Mouse (Mus musculus): Measurements from ENCODE around the gene Dut.

The Dut gene

GRCm38 (mm10) chr2:125247108-125247961 lies at the start of gene Dut:
TSS of gene Dut (plus strand) at chr2:125247190.
- in situ Hi-C loops (cut with MboI; ENCODE audit: low sequenced_read_pairs): no loop called here

GRCm38 (mm10) chr2:125208894-125209596 lies 37.9 kb upstream of the Dut start:
- in situ Hi-C loops (cut with MboI; ENCODE audit: low sequenced_read_pairs): loop anchor here (25.0 kb wide), 1 partner anchor 1897 kb away; no protein-coding TSS in a partner anchor

GRCm38 (mm10) chr2:125211831-125212510 lies 35.0 kb upstream of the Dut start:
- in situ Hi-C loops (cut with MboI; ENCODE audit: low sequenced_read_pairs): loop anchor here (25.0 kb wide), 1 partner anchor 1900 kb away; no protein-coding TSS in a partner anchor

- in situ Hi-C loops (cut with MboI; ENCODE audit: low sequenced_read_pairs): loop anchor here (25.0 kb wide), 1 partner anchor 1902 kb away; no protein-coding TSS in a partner anchor
Measured at GRCm38 (mm10) chr2:125214592-125214991, 32.4 kb upstream of the Dut start.

GRCm38 (mm10) chr2:125217286-125217685 lies 29.7 kb upstream of the Dut start:
- in situ Hi-C loops (cut with MboI; ENCODE audit: low sequenced_read_pairs): loop anchor here (25.0 kb wide), 1 partner anchor 1905 kb away; no protein-coding TSS in a partner anchor

- in situ Hi-C loops (cut with MboI; ENCODE audit: low sequenced_read_pairs): loop anchor here (25.0 kb wide), 1 partner anchor 1906 kb away; no protein-coding TSS in a partner anchor
Measured at GRCm38 (mm10) chr2:125218566-125218965, 28.4 kb upstream of the Dut start.

- in situ Hi-C loops (cut with MboI; ENCODE audit: low sequenced_read_pairs): loop anchor here (25.0 kb wide), 1 partner anchor 1907 kb away; no protein-coding TSS in a partner anchor
Measured at GRCm38 (mm10) chr2:125219268-125219667, 27.7 kb upstream of the Dut start.

- in situ Hi-C loops (cut with MboI; ENCODE audit: low sequenced_read_pairs): loop anchor here (25.0 kb wide), 1 partner anchor 1909 kb away; no protein-coding TSS in a partner anchor
Measured at GRCm38 (mm10) chr2:125221673-125222072, 25.3 kb upstream of the Dut start.

GRCm38 (mm10) chr2:125228472-125229409 lies 18.2 kb upstream of the Dut start:
- in situ Hi-C loops (cut with MboI; ENCODE audit: low sequenced_read_pairs): no loop called here

GRCm38 (mm10) chr2:125232183-125232582 lies 14.8 kb upstream of the Dut start:
- in situ Hi-C loops (cut with MboI; ENCODE audit: low sequenced_read_pairs): no loop called here

GRCm38 (mm10) chr2:125233537-125233936 lies 13.5 kb upstream of the Dut start:
- in situ Hi-C loops (cut with MboI; ENCODE audit: low sequenced_read_pairs): no loop called here

- in situ Hi-C loops (cut with MboI; ENCODE audit: low sequenced_read_pairs): no loop called here
Measured at GRCm38 (mm10) chr2:125234049-125234448, 12.9 kb upstream of the Dut start.

GRCm38 (mm10) chr2:125245545-125246285 lies 1.3 kb upstream of the Dut start:
- in situ Hi-C loops (cut with MboI; ENCODE audit: low sequenced_read_pairs): no loop called here

GRCm38 (mm10) chr2:125246669-125247068 lies 321 bp upstream of the Dut start:
- in situ Hi-C loops (cut with MboI; ENCODE audit: low sequenced_read_pairs): no loop called here

- in situ Hi-C loops (cut with MboI; ENCODE audit: low sequenced_read_pairs): no loop called here
Measured at GRCm38 (mm10) chr2:125247962-125248235, 909 bp downstream of the Dut start.

- in situ Hi-C loops (cut with MboI; ENCODE audit: low sequenced_read_pairs): no loop called here
Measured at GRCm38 (mm10) chr2:125248256-125248655, 1.3 kb downstream of the Dut start.

- in situ Hi-C loops (cut with MboI; ENCODE audit: low sequenced_read_pairs): no loop called here
Measured at GRCm38 (mm10) chr2:125249339-125249738, 2.3 kb downstream of the Dut start.

- in situ Hi-C loops (cut with MboI; ENCODE audit: low sequenced_read_pairs): no loop called here
Measured at GRCm38 (mm10) chr2:125249874-125250273, 2.9 kb downstream of the Dut start.

GRCm38 (mm10) chr2:125251781-125252180 lies 4.8 kb downstream of the Dut start:
- in situ Hi-C loops (cut with MboI; ENCODE audit: low sequenced_read_pairs): no loop called here
